Mouse (Mus musculus) lung, postnatal 25 days (tissue): ENCODE results near the gene Lgr4.

Experiments used
- DNase-seq: peaks from one replicate; pipeline ENCODE4 v3.0.0; 2022; ENCODE audit warnings: low spot score

Lgr4 gene

DNA sequence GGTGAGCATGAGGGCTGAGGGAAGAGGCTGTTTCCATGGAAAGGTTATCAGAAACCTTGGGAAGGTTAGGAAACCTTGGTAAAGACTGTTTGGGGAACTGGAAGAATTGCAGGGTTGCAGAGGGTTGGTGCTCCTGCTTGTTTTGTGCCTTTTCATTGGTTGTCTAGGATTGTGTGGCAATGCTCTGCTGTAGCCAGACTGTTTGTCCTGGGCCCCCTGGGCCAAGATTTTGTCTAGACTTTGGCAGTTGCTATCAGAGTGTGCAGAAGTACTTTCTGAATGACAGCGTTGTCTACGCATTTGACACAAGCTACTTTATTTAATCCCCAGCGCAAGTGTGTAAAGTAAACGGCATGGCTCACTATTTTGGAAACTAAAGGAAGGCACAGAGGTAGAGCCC, 33.6 kb downstream of the Lgr4 start:
- no peak for DNase-seq

DNA sequence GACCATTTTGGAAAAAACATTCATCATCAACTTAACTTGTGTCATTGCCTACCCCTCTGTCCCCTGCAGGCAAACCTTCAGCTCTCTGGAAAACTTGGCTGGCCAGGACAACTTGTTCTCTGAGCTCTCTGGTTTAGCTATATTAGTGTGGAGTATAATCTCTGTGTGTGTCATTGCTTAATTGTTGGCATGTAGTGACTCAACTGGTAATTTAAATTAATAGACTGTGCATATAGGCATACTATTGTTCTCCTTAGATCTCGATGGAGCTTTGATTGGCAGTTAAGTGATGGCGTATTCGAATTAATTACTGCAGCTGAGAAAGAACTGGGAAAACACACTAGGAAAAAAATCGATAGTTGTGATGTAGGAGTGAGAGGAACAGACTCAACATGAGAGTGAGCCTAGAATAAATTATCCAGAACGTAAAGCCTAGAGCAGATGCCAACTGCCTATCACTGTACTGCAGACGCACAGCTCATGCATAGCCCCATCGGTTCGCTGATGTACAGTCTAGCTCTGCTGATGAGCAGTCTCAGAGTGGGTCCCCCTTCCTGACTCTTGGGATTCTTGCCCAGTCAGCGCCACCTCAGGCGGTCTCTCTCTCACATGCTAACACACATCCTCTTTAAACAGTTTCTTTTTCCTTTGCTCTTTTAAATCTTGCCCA, 35.7 kb downstream of the Lgr4 start:
- no peak for DNase-seq

DNA sequence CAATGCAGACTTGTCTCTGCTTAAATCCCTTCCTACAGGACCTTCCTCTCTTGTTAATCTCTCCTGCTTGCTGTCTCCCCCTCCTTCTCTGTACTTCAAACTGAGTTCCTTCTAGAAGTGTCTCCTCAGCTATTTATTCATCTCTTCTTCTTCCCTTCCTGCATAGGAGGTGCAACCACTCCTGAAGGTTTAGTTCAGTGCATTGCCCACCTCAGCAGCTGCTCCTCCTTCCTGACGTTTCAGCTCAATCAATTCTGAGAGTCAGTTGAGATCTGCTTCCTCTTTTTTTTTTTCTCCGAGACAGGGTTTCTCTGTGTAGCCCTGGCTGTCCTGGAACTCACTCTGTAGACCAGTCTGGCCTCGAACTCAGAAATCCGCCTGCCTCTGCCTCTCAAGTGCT, 36.4 kb downstream of the Lgr4 start:
- DNase-seq = no peak

DNA sequence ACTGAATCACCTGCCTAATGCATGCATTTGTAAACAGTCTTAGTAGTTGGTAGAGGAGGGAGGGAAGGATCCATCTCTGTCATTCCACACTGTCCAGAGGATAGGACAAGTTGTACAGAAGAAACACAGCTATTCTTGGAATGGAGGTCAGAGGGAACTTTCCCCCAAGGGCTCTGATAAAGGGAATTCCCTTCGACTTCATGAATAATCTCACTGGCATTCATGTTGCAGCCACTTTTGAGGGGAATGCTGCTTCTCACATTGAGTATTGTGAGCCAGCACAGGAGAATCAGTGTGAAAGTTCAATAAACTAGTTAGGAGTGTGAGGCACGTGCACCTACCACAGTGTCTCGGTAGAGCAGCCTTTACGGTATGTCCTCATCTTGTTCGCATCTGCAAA, 37.6 kb downstream of the Lgr4 start:
- DNase-seq = no peak

DNA sequence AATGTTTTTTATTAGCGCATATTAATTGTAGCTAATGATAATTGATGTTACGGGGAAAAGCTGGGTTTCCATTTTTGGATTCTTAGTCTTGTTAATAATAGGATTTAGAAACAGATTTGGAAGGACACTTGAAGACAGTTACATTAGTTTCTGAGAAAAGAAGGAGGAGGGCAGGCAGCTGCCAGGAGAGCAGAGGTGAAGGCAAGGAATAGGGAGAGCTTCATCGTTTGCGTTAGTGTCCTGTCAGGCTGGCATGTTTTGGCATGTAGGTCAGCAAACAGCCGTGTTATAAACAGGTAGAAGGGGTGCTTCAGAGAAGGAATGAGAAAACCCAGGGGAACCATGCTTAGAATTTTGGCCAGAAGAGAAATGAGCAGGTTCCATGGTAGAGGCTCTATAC, 38.5 kb downstream of the Lgr4 start:
- DNase-seq = no peak

DNA sequence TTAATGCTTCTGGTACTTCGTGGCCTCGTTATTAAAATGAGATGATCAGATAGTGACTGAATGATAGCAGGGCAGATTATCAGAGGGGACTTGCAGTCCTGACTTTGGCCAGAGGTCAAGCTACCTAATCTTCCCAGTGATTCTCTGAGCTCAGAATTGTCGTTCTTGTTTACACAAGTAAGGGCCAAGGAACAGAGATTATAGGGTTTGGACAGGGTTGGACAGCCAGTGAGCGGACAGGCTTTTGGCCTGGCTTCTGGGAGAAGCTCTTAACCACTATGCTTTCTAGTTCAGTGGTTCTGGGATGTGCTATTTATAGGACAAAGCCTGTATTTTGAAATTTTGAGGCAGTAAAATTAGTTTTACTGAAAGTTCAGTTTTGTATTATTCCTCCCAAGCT, 39.3 kb downstream of the Lgr4 start:
- no peak for DNase-seq

DNA sequence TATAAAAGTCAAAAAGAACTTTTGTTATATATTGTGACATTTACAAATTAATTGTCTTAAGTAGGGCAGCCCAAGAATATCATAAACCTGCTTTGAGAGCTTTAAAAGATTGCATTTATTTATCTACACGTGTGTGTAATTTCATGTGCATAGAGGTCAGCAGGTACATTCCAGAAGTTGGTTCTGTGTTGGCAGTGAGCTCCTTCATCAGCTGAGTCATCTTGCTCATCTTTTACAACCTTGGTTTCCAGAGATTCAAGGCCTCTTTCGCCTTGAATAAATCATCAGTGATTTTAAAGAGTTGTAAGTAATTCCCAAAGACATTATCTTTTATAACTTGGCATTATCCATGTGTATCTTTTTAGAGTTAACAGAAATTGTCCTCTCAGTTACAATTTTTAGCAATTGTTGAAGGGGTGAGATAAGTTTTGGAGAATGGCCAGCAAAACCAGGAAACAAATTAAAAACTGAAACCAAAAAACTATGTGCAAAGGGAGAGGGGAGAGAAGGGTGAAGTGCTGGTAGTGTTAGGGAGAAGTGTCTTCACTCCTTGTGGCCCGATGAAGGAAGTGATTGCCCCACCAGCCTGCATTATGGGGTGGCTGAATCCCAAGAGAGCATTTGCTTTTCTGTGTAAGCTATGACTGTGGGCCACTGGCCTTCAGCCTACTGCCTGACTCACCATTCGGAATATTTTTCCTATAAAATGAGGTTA, 41.4 kb downstream of the Lgr4 start:
- DNase-seq = no peak

DNA sequence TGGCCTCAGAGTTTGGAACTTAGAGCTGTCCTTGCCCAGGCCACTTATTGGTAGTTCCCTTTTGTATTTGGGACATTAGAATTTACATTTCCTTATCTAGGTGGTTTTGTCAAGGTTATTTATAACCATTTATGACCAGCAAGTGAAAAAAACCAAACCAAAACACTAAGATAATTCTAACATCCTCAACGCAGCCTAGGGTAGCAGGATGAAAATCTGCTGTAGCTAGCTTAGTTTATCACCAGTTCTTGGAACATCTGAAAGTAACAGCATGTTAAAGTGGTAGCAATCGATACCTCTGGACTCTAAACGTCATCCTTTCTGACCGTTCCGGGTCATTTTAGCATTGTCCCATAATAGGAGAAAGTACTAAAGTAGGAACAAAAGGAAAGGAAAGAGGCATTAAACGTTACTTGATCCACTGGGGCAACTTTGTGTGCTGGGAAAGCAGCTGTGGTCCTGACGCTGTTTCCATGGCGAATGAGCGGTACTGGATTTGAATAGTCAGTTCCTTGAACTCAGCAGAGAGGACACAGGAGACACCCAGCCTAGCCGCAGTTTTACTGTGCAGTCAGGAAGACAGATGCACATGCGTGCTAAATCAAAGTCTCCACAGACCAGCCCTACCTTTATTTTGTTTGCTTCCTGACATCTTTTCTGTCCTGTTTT, 42.1 kb downstream of the Lgr4 start:
- no peak for DNase-seq

DNA sequence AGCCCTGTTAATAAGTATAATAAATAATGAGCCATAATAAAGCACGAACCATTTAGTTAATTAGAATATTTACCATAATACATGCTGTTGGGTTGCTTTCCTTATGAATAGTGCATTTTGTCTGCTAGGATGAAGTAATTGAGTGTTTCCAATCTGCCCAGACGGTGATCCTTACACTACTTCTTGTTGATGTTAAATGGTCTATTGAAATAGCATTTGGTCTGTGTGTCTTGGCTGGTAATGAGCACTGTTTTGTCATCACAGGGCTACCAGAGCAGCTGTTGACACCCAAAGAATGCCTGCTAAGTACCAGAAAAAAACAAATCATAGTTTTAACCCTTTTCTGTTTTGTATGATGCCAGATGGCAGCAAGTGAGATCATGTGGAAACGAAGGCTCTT, 42.8 kb downstream of the Lgr4 start:
- DNase-seq = no peak

DNA sequence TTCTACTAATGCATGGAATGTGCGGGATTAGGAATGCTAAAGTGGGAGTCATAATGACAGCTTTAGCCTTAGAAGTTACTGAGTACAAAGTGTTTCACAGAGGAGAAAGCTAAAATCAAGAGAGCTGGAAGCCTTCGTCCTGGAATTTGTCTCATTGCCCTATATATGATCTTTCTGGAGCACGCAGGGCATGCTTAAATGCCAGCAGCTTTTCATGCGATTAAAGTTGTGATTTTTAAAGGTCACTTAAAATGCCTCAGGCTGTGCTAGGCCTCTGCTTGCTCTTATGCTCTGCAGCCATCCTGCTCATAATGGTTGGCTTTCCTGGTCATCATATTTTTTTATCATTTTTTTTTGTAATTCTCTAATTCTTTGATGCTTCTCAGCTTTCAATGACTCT, 43.7 kb downstream of the Lgr4 start:
- no peak for DNase-seq

DNA sequence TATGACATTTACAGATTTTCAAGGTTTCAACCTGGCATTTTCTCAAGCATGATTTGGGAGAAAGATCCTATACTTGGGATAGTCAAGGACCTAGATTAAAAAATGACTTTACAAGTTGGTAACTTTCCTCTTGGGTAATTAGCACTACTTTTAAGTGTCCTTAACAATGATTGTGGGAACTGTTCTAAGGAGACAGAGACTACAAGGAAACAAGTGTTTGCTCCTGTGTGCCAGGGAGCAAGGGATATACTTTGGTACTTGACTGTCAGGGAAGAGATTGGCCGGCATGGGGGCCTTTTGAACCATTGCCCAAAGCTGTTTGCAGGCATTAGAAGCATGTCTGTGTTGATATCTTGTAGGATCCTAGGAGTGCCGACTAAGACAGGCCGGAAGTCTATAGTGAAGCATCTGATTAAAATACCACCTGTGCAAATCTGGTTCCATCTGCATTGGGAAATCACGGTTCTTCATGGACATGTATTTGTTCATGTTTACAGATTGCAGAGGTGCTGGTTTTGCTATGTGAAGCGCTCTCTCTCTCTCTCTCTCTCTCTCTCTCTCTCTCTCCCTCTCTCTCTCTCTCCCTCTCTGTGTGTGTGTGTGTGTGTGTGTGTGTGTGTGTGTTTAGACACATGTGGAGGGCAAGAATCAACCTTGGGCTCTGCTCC, 46.3 kb downstream of the Lgr4 start:
- no peak for DNase-seq

DNA sequence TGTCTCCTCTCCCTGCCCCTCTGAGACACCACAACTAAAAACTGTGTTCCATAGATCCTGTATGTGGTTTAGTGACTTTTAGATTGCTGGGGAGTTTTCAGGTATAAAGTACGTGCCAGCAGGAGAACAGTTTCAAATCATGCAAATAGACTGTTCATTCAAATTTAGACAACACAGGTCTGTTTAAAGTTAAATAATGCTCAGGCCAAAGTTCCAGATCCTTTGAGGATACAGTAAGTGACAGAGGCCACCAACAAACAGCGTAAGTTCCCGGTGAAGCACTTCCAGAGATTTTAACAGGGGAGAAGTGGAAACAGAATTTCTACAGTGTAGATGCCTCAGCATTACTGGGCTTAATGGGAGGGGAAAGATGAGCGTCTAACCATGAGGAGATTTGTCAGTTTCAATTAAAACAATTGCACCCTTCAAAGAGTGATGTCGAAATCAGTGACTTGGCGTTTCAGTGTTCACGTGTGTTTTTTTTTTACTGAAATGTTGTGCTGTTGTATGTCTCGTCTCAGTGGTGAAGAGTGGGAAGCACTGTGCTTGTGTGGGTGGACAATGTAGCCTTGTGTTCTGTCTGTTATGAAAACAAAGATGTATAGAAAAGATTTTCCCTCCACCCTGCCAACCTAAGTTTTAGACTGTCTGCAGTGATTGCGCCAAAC, 48.4 kb downstream of the Lgr4 start:
- DNase-seq = no peak

DNA sequence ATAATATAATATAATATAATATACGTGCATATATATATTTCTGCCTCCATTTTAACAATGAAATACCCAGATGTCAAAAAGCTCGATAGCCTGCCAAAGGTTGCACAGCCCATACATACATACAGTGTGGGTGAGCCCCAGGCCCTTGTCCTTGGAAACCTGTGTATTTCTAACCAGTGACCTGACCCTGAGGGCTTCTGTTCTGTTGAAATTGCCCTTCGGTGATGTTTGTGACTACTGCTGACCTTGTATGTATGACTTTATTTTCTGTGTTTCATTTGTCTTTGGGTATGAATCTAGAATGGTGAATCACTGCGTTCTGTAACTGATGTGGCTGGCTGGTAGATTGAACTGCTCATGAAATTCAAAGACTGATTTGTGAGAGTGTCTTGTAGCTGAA, 49.4 kb downstream of the Lgr4 start:
- no peak for DNase-seq

DNA sequence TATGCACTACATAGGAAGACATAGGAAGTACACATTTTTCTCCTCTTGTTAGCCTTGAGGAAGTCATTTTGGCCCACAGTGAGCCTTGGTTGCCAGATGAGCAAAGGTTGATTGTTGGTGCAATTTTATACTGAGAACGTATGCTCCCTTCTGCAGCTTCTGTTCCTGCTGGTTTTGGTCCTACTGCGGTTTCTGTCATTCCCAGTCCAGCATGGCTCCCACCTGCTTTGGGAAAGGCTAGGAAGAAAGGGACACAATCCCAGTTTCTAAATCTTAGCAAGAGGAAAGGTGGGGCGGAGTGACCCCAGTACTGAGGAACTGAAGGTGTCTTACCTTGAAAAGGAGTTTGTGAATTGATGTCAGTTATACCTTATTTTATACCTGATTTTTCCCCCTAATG, 51.9 kb downstream of the Lgr4 start:
- DNase-seq = no peak

DNA sequence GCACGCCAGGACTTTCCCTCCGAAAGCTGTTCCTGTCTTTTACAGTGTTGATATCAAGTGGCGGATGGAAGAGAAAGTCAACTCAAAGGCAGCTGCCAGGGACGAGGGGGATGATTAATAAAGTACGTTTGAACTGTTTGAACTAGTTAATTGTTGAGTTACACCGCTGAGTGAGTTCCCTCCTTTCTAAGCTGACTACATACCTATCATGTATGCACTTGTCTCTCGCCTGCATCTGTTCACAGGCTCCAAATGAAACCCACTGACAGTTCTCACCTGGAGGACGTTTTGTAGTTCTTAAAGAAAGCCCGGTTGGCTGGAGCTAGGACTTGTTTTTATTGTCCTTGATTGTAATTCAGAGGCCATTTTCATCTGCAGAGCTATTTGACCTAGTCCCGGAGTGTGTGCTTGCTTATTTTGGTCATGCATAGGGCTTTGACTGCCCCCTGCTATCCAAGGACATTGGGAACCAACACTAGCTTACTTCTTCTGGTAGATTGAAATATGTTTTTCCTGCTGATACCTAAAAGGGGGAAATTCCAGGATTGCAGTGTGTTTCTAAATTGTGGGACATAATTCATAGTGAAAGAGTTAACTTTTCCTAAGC, 52.6 kb downstream of the Lgr4 start:
- DNase-seq = no peak

DNA sequence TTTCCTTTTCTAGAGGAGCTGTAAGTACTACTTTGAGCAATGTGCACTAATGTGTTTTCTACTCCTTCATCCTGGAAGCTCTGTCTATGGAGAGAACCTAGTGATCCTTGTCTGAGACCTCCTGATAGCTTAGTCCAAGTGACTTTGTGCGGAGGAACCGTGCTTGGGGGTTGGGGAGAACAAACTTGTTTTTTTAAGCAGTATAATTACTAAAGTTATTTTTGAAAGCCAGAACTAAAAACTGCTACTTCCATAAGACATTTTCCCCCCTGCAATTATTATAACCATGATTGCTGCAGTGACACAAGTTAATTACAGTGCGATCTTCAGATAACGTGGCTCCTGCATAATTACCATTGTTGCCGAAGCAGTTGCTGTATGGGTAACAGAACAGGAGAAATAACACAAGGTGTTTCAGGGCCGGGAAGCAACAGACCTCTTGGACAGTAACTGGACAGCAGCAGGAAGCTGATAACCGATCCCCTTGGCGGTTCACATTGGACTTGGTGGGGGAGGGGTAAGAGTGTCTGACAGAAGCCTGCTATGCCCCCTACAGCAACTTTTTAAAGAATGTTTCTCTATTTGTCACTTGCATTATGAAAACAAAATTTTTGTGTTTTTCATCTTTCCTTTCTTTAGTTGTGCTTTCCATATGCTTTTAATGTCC, 53.4 kb downstream of the Lgr4 start:
- DNase-seq = no peak

DNA sequence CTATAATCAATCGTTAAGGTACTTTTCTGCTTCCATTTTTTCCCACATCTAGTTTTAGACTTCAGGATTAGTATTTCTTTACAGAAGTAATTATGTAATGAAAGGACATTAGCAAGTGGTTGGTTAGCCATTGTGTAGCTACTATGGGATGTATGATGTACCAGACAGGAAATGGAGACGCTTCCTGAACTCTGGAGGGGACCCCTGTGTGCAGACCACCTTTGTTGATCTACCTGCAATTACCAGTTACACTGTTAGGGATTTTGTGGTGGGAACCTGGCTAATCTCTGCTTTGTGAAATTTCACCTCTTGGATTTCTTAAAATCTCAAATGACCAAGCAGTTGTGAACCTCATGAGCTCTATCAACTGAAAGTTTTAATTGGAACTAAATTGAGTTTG, 54.9 kb downstream of the Lgr4 start:
- DNase-seq = no peak

DNA sequence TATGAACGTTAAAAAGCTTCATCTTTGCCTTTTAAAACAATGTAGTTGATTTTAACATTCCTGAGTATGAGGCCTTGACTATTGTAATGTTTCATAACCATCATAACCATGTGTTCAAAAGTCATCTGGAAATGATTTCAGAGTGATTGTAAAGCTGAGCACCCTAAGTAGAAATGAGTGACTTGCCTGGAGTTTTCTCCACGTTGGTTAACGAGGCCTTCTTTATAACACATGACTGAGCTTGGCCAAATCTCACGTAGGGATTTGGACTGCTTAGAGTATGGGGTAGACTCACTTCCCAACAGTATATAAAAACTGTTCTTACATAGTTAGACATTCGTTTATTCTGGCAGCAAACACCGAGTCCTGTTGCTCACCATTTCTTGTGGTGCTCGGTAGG, 55.5 kb downstream of the Lgr4 start:
- DNase-seq = no peak

DNA sequence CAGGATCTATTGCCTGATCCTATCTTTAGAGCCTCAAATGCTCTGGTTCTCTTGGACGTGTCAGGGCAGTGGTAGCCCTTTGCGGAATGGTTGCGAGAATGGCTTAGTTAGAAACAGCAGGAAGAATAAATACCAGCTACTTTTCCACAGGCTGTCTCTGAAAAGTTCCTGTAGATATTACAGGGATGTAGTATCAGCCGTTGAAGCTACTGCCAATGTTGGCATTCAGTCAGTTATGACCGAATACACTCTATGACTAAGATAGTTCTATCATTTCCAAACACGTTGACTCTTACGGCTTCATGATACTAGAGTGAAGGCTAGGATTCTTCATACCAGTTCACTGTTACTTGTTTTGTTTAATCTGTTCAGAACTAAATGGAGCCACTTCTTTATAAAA, 57.4 kb downstream of the Lgr4 start:
- no peak for DNase-seq

DNA sequence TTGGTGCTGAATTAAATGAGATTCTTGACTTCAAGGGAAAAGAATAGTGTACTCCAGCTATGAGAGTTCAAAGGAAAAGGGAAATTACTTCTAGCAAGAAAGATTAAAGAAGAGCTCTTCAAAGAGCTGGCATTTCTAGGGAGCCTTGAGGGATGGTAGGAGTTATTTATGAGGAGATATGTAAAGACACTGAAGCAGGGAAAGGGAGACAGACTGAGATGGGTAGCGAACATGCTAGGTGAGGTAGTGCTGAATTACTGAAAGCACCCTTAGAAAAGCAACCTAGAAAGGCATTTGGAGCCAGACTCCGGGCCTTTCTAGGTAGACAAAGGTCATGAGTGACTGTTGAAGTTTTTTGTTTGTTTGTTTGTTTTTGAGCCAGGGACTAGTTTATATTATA, 58.7 kb downstream of the Lgr4 start:
- DNase-seq = no peak

DNA sequence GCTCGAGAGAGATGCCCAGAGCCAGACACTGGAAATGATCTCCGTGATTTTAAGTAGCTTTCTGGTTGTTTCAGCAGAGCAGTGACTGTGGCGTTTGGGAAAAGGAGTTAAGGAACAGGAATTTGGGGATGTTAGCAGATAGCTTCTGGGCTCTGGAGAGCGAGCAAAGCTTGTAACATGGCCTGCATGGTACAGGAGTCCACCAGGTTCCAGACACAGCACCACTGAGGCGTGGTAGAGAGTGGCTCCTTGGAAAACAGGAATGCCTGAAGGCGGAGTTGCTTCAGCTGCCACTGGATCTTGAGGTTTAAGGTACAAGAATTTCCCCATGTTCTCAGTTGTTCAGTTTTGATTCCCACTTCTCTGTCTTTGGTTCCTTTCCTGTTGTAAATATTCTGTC, 59.9 kb downstream of the Lgr4 start:
- DNase-seq = no peak

DNA sequence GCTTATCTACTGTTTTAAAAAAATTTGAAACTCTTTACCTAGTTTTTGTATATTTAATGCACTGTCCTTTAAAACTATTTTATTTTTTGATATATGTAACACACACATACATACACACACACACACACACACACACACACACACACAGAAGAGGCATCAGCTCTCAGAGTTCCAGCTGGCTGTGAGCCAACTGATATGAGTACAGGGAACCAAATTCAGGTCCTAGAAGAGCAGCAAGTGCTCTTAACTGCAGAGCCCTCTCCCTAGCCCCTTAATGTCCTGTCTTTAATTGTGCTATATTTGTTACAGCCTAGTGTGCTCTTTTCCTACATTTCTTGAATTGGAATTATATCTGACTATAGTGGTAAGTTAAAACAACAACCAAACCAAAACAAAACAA, 61.8 kb downstream of the Lgr4 start:
- DNase-seq = no peak
